Mouse (Mus musculus) embryonic fibroblast, embryonic 13.5 days (primary cell): ENCODE measurements around the gene Smyd3.

ENCODE experiments used
- CTCF ChIP-seq: IDR thresholded peaks from 2 replicates; pipeline ENCODE4 v1.5.1; 2011; ENCODE audit warnings: mild to moderate bottlenecking, control low read depth, low read length, moderate library complexity, borderline replicate concordance; ENCODE audit not compliant: insufficient read depth
- POLR2A ChIP-seq: IDR thresholded peaks from 2 replicates; pipeline ENCODE4 v1.6.1; 2011; ENCODE audit warnings: low read depth, mild to moderate bottlenecking, control low read depth, low read length, moderate library complexity

DNA sequence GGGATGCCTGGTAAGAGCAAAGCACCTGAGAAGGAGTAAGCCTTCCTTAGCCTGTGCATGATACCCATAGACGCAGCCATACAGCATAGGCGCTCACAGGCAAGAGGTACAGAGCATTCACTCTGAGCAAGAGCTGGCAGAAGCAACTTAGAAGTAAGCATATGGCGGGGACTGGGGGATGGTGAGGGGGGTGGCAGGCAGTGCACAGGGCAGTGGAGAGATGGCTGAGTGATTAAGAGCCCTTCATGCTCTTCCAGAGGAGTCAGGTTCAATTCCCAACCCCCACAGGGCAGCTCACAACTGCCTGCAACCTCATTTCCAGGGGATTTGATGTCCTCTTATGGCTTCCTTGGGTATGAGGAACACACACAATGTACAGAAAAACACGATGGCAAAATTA, 45.4 kb upstream of the Smyd3 start:
- no peak for TF ChIP-seq POLR2A
- no peak for TF ChIP-seq CTCF
